Mouse (Mus musculus) liver, embryonic 11.5 days (tissue): Measurements from ENCODE around the gene Rarres1. TPM values are rescaled to one million over a fixed set of nuclear protein-coding genes. Genes with fewer than 3 reads are reported as not detected.

Experiments
- ATAC-seq: fragments of 200-750 bp; cut with Nextera tagmentation; replicated peaks from 2 replicates; pipeline ENCODE4 v1.8.0; 2017; ENCODE audit warnings: moderate number of reproducible peaks, mild to moderate bottlenecking, moderate TSS enrichment, moderate library complexity; ENCODE audit not compliant: low FRiP score
- DNase-seq: peaks from one replicate; pipeline ENCODE4 v3.0.0-alpha.2; 2017; ENCODE audit warnings: low spot score
- H3K27ac ChIP-seq: fragments of 300-500 bp; sonication (generic); 2 replicates; pipeline ENCODE4 v1.5.1; 2014; ENCODE audit warnings: mild to moderate bottlenecking, low read depth, low read length, control low read depth
- H3K27me3 ChIP-seq: fragments of 300-500 bp; sonication (generic); replicated peaks from 2 replicates; pipeline ENCODE4 v1.6.1; 2014; ENCODE audit warnings: low read length, mixed read lengths; ENCODE audit not compliant: control insufficient read depth, insufficient read depth
- H3K36me3 ChIP-seq: fragments of 300-500 bp; sonication (generic); 2 replicates; pipeline ENCODE4 v1.6.1; 2014; ENCODE audit warnings: mild to moderate bottlenecking, low read length, moderate library complexity, mixed read lengths; ENCODE audit not compliant: control insufficient read depth, insufficient read depth
- H3K4me1 ChIP-seq: fragments of 300-500 bp; sonication (generic); replicated peaks from 2 replicates; pipeline ENCODE4 v1.6.1; 2014; ENCODE audit warnings: low read length, mixed read lengths; ENCODE audit not compliant: control insufficient read depth, insufficient read depth
- H3K4me2 ChIP-seq: fragments of 300-500 bp; sonication (generic); 2 replicates; pipeline ENCODE4 v1.6.1; 2014; ENCODE audit warnings: mild to moderate bottlenecking, control low read depth, moderate library complexity
- H3K4me3 ChIP-seq: fragments of 300-500 bp; sonication (generic); 2 replicates; pipeline ENCODE4 v1.5.1; 2014; ENCODE audit warnings: low read depth, low read length, control low read depth
- H3K9ac ChIP-seq: fragments of 300-500 bp; sonication (generic); 2 replicates; pipeline ENCODE4 v1.6.1; 2014; ENCODE audit warnings: low read depth, low read length, control low read depth
- H3K9me3 ChIP-seq: fragments of 300-500 bp; sonication (generic); 2 replicates; pipeline ENCODE4 v1.6.1; 2016; ENCODE audit warnings: low read length, inconsistent platforms, mixed read lengths; ENCODE audit not compliant: control insufficient read depth
- WGBS: fragments of 180-500 bp; shearing (Covaris S2); extraction: QIAGEN DNeasy Blood & Tissue Kit; methylation state at CpG from one replicate; pipeline ENCODE4 v1.1.7; 2014; 5-methylcytosine and 5-hydroxymethylcytosine counted together
- polyA plus RNA-seq: library from polyadenylated mRNA; unstranded; fragments of >200 nt; fragmentation: Nextera tagmentation; extraction: Ambion mirVana; gene quantifications from 2 replicates; pipeline ENCODE4 v1.2.1, GENCODE M21; 2014

Gene Rarres1
- polyA plus RNA-seq, 1 experiment from 2014 or later = 3.4 TPM

DNA sequence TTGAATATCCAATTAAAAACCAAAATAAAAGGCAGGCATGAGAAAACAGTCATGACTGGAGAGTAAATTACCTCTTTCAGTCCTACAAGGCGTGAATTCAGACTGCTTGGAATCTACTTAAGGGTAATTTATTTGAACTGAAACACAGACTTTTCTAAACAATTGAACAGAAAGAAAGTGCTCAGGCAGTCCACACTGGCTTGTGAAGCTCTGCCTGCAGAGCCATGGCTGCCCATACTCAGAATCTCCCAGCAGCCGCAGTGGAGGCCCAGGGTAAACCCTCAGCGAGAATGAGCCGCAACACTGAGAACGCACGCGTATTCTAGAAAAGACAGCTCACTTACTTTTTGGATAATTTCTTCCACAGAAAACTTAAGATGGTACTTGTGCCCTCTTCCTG is 53.3 kb downstream of the Rarres1 start:
- Histone ChIP-seq H3K4me2 (no peak overlapping the region), H3K27ac (no peak overlapping the region), H3K9me3 (no peaks in the 10 kb centered on the region), H3K4me3 (no peak overlapping the region), H3K27me3 (no peaks in the 10 kb centered on the region), H3K4me1 (no peaks in the 10 kb centered on the region; the same call in 1 of the 2 replicates), H3K36me3 (peaks cover 12% of the 10 kb centered on the region), H3K9ac (no peak overlapping the region)
- 95% methylated on average over 7 of the region's 7 CpGs for WGBS
- ATAC-seq (no peak), DNase-seq (no peak)

DNA sequence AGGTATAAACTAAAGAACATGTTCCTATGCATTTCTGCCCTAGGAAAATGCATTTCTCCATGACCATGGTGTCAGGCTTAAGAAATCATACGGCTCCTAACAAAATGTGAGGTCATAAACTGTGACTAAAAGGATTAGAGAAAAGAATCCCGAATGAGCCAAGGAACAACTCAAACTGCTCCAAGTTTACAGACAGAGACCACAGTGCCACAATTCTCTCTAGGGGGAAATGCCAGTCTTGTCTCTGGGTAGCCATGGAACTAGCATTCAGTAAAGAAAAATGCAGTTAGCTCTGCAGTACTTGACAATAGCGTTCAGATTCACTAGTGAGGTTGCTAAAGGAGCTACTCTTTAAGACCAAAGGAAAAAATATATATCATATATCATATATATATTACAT is 55.4 kb downstream of the Rarres1 start:
- 91% methylated on average over 3 of the region's 3 CpGs for WGBS

DNA sequence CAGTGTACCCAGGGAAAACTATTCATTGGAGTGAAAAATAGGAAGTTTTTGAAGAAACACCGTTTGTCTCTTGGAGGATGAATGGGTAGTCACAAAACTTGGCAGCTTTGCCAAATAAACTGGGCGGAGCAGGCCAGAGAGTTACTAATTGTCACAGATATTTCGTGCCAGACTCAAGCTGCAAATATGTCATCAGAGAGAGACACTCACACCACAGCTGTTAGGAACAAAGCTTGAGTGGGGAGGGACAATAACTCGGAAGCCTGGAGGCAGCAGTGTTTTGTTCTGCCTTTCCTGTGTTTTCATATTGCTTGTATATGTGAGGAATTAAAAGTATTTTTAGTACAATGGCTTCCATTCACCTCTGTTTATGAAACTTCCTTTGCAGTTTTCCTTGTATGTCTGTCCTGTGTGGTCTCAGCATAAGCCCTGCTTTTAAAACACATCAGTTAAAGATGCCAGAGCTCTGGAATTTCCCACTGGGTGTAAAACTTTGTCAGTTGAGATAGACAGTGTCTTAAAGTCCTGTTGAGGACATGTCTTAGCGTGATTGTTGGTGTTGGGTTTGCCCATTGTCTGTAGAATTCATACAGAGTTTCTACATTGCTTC is 64.6 kb downstream of the Rarres1 start:
- no peaks in the 10 kb centered on the region for H3K9me3 ChIP-seq
- WGBS = 91% methylated on average over 5 of the region's 5 CpGs
- H3K4me2 ChIP-seq = no peak overlapping the region
- ATAC-seq (no peak), DNase-seq (no peak)
- H3K4me1 ChIP-seq = no peaks in the 10 kb centered on the region
- peaks cover 42% of the 10 kb centered on the region for H3K36me3 ChIP-seq
- H3K27me3 ChIP-seq = no peaks in the 10 kb centered on the region
- no peak overlapping the region for H3K4me3 ChIP-seq
- H3K27ac ChIP-seq = no peak overlapping the region
- H3K9ac ChIP-seq = no peak overlapping the region

More for the DNA sequence above, 55.4 kb downstream of the Rarres1 start:
- H3K4me3 ChIP-seq = no peak overlapping the region
- no peaks in the 10 kb centered on the region for H3K27me3 ChIP-seq
- peaks cover 25% of the 10 kb centered on the region for H3K36me3 ChIP-seq
- no peak overlapping the region for H3K4me2 ChIP-seq
- no peaks in the 10 kb centered on the region for H3K9me3 ChIP-seq
- no peaks in the 10 kb centered on the region; the same call in 1 of the 2 replicates for H3K4me1 ChIP-seq
- ATAC-seq (no peak), DNase-seq (no peak)
- H3K27ac ChIP-seq = no peak overlapping the region
- H3K9ac ChIP-seq = no peak overlapping the region

DNA sequence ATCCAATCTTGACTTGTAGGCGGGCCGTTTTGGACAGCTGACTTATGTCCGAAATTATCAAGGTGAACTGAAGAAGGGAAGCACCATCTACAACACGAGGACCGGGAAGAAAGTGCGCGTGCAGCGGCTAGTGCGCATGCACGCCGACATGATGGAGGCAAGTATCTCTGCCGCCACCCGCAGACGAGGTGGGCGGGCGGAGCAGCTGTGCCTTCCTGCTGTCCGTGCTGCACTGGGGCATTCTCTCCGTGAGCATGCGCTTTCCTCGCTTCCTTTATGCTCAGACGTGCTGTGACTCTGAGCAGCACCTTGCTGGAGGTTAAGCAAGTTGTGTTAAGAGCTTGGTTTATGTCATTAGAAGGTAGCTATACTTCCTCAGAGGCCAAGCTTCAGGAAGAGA is 65.7 kb downstream of the Rarres1 start:
- Histone ChIP-seq H3K4me3 (no peak overlapping the region), H3K4me2 (no peak overlapping the region), H3K4me1 (no peaks in the 10 kb centered on the region), H3K27ac (no peak overlapping the region), H3K27me3 (no peaks in the 10 kb centered on the region), H3K9ac (no peak overlapping the region), H3K36me3 (peaks cover 36% of the 10 kb centered on the region), H3K9me3 (no peaks in the 10 kb centered on the region)
- 90% methylated on average over 21 of the region's 21 CpGs for WGBS
- DNase-seq (no peak), ATAC-seq (no peak)

DNA sequence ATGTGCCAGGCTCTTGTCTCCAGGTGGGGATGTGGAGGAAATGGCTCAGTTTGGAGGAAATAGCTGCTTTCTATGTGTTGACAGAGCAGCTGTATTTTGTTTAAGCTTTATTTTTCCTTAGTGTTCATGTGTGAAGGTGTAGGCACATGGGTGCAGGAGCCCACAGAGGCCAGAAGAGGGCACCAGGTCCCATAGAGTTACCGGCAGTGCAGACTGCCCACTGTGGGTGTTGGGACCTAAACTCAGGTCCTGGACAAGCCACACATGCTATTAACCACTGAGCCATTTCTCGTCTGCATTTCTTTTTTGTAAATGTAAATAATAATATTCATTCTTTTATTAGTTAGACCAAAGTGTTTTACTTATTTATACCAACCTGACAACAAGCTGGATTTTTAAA is 68.2 kb downstream of the Rarres1 start:
- Histone ChIP-seq H3K36me3 (peaks cover 41% of the 10 kb centered on the region), H3K4me3 (no peak overlapping the region)

DNA sequence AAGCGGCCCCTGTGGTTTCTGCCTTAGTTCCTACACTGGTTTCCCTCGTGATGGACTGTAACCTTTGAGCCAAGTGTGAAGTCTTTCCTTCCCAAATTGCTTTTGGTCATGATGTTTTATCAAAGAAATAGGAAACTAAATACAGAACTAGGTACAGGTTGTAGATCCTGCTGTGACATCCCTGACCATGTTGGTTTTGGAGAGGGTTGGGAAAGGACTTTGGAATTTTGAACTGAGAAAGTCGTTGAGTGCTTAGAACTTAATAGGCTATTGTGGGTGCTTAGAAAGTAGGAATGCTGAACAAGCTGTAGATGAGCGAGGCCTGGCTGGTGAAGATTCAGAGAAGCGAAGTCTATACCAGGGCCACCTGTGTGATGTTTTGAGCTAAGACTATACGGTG is 81.3 kb downstream of the Rarres1 start:
- H3K27me3 ChIP-seq = no peaks in the 10 kb centered on the region
- ATAC-seq = no peak
- H3K27ac ChIP-seq = no peak overlapping the region
- 93% methylated on average over 6 of the region's 6 CpGs for WGBS
- no peak overlapping the region for H3K9ac ChIP-seq
- H3K4me3 ChIP-seq = no peak overlapping the region
- no peak for DNase-seq
- H3K4me2 ChIP-seq = no peak overlapping the region
- H3K9me3 ChIP-seq = no peaks in the 10 kb centered on the region
- peaks cover 7% of the 10 kb centered on the region for H3K4me1 ChIP-seq
- peaks cover 17% of the 10 kb centered on the region for H3K36me3 ChIP-seq

More for the DNA sequence above, 68.2 kb downstream of the Rarres1 start:
- DNase-seq (no peak), ATAC-seq (no peak)
- no peak overlapping the region for H3K9ac ChIP-seq
- WGBS = 94% methylated on average over 2 of the region's 2 CpGs
- no peaks in the 10 kb centered on the region for H3K27me3 ChIP-seq
- H3K9me3 ChIP-seq = no peaks in the 10 kb centered on the region
- H3K4me2 ChIP-seq = no peak overlapping the region
- no peak overlapping the region for H3K27ac ChIP-seq
- H3K4me1 ChIP-seq = no peaks in the 10 kb centered on the region

DNA sequence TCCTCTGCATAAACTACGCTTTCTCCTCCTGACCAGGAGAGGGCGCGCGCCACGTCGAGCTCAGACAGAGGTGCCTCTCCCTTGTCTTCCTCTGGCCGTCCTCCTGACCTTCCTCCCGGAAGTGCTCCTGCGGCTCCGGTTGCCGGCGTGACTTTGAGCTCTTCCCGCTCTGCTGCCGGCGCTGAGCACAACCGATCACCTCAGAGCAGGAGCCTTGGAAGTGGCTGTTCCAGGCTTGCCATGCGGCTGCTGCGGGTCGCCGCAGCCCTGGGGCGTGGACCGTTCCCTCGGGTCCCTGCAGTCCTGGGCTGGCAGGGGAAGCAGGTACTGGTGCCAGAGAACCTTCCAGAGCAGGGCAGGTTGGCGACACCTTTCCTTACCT is 85.3 kb downstream of the Rarres1 start, which contains the start of gene Gfm1:
TSS of gene Gfm1 (plus strand) at position 98 of the 382 bp plus-strand sequence.
- Histone ChIP-seq H3K9ac (peak within 1 kb of the TSS; percentile 86), H3K36me3 (peaks cover 3% of the 10 kb centered on the region; the same call in 1 of the 2 replicates), H3K4me1 (peaks cover 7% of the 10 kb centered on the region), H3K4me3 (peak within 1 kb of the TSS; percentile 98), H3K27ac (no peak within 1 kb of the TSS), H3K9me3 (peaks cover 3% of the 10 kb centered on the region), H3K4me2 (peak within 1 kb of the TSS; percentile 86), H3K27me3 (no peaks in the 10 kb centered on the region)
- ATAC-seq (peak; percentile 94), DNase-seq (peak; percentile 83)
- 0% methylated on average over 24 of the region's 24 CpGs for WGBS

DNA sequence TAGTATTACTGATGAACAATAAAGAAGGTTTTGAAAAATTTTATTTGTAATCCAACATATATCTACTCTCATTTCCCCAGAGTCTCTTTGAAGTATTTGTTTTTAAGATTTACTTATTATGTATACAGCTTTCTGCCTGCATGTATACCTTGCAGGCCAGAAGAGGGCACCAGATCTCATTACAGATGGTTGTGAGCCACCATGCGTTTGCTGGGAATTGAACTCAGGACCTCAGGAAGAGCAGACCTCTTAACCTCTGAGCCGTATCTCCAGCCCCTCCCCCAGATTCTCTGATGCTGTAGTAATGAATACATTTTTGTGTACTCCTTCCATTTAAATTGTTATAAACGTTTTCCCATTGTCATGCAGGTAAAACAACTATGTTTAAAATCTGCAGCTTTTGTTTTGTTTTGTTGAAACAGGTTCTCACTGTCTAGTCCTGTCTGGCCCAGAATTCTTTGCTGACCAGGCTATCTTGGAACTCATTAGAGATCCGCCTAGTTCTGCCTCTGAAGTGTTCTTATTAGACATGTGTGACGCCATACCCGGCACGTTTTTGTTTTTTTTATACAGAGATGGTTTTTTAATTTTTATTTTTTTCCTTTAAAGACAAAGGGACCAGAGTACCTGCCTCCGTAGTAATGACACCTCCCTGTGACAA is 85.9 kb downstream of the Rarres1 start:
- Histone ChIP-seq H3K27ac (no peak overlapping the region), H3K27me3 (no peaks in the 10 kb centered on the region), H3K4me3 (peak overlapping the region; percentile 98), H3K9me3 (peaks cover 3% of the 10 kb centered on the region), H3K4me2 (peak overlapping the region; percentile 86; the same call in 1 of the 2 replicates), H3K36me3 (peaks cover 2% of the 10 kb centered on the region; the same call in 1 of the 2 replicates), H3K9ac (no peak overlapping the region), H3K4me1 (peaks cover 7% of the 10 kb centered on the region)
- no peak for DNase-seq
- no peak; the same call in 1 of the 2 replicates for ATAC-seq
- WGBS = 35% methylated on average over 8 of the region's 8 CpGs
